Mouse (Mus musculus) liver, embryonic 15.5 days (tissue): ENCODE measurements around the gene Pir. TPM values are rescaled to one million over a fixed set of nuclear protein-coding genes. Genes with fewer than 3 reads are reported as not detected.

Experiments used
- ATAC-seq: fragments of 200-750 bp; cut with Nextera tagmentation; 2 replicates; pipeline ENCODE4 v1.8.0; 2017; ENCODE audit warnings: moderate number of reproducible peaks, mild to moderate bottlenecking, moderate library complexity; ENCODE audit not compliant: insufficient read depth
- H3K27ac ChIP-seq: fragments of 300-500 bp; sonication (generic); replicated peaks from 2 replicates; pipeline ENCODE4 v1.5.1; 2015; ENCODE audit warnings: mild to moderate bottlenecking, inconsistent platforms
- H3K27me3 ChIP-seq: fragments of 300-500 bp; sonication (generic); 2 replicates; pipeline ENCODE4 v1.6.1; 2015; ENCODE audit warnings: mild to moderate bottlenecking, inconsistent platforms
- H3K36me3 ChIP-seq: fragments of 300-500 bp; sonication (generic); replicated peaks from 2 replicates; pipeline ENCODE4 v1.6.1; 2015; ENCODE audit warnings: moderate library complexity, mild to moderate bottlenecking, inconsistent platforms
- H3K4me1 ChIP-seq: fragments of 300-500 bp; sonication (generic); replicated peaks from 2 replicates; pipeline ENCODE4 v1.6.1; 2015; ENCODE audit warnings: inconsistent platforms
- H3K4me2 ChIP-seq: fragments of 300-500 bp; sonication (generic); 2 replicates; pipeline ENCODE4 v1.6.1; 2015; ENCODE audit warnings: moderate library complexity, mild to moderate bottlenecking, inconsistent platforms
- H3K4me3 ChIP-seq: fragments of 300-500 bp; sonication (generic); replicated peaks from 2 replicates; pipeline ENCODE4 v1.5.1; 2015; ENCODE audit warnings: mild to moderate bottlenecking, inconsistent platforms
- H3K9ac ChIP-seq: fragments of 300-500 bp; sonication (generic); 2 replicates; pipeline ENCODE4 v1.6.1; 2015; ENCODE audit warnings: moderate library complexity, mild to moderate bottlenecking, inconsistent platforms
- H3K9me3 ChIP-seq: fragments of 300-500 bp; sonication (generic); replicated peaks from 2 replicates; pipeline ENCODE4 v1.6.1; 2016; ENCODE audit warnings: inconsistent platforms
- WGBS: fragments of 180-500 bp; shearing (Covaris S2); methylation state at CpG from one replicate; pipeline ENCODE4 v1.1.7; 2015; ENCODE audit warnings: mixed read lengths; ENCODE audit not compliant: insufficient replicate concordance; 5-methylcytosine and 5-hydroxymethylcytosine counted together
- polyA plus RNA-seq: library from polyadenylated mRNA; unstranded; fragments of >200 nt; fragmentation: Nextera tagmentation; extraction: Ambion mirVana; gene quantifications from 2 replicates; pipeline ENCODE4 v1.2.1, GENCODE M21; 2015

The Pir gene
- polyA plus RNA-seq, 1 experiment from 2014 or later: 20.9 TPM

GRCm38 (mm10) chrX:164405080-164405649 lies 136.0 kb downstream of the Pir start:
- no peaks in the 10 kb centered on the region for H3K36me3 ChIP-seq
- H3K27ac ChIP-seq: no peak overlapping the region
- H3K27me3 ChIP-seq: no peaks in the 10 kb centered on the region
- H3K9ac ChIP-seq: no peak overlapping the region
- no peaks in the 10 kb centered on the region for H3K9me3 ChIP-seq
- ATAC-seq: no peak
- no peak overlapping the region for H3K4me2 ChIP-seq
- H3K4me1 ChIP-seq: no peaks in the 10 kb centered on the region
- no peak overlapping the region for H3K4me3 ChIP-seq

- H3K27me3 ChIP-seq: no peaks in the 10 kb centered on the region
- no peaks in the 10 kb centered on the region for H3K4me1 ChIP-seq
- H3K4me3 ChIP-seq: no peak overlapping the region
- H3K9me3 ChIP-seq: no peaks in the 10 kb centered on the region
- no peaks in the 10 kb centered on the region for H3K36me3 ChIP-seq
- H3K4me2 ChIP-seq: no peak overlapping the region
- 49% methylated on average over 9 of the region's 9 CpGs for WGBS
- H3K9ac ChIP-seq: no peak overlapping the region
- H3K27ac ChIP-seq: no peak overlapping the region
- no peak for ATAC-seq
Observed at GRCm38 (mm10) chrX:164406133-164407022, 137.2 kb downstream of the Pir start.

GRCm38 (mm10) chrX:164408301-164408927 lies 139.2 kb downstream of the Pir start:
- Histone ChIP-seq H3K4me2 (no peak overlapping the region), H3K27ac (no peak overlapping the region), H3K4me3 (no peak overlapping the region), H3K9ac (no peak overlapping the region), H3K9me3 (no peaks in the 10 kb centered on the region), H3K36me3 (no peaks in the 10 kb centered on the region), H3K27me3 (no peaks in the 10 kb centered on the region), H3K4me1 (no peaks in the 10 kb centered on the region)
- 42% methylated on average over 3 of the region's 3 CpGs for WGBS
- no peak for ATAC-seq

GRCm38 (mm10) chrX:164410562-164410961 lies 141.4 kb downstream of the Pir start:
- H3K4me2 ChIP-seq: no peak overlapping the region
- no peaks in the 10 kb centered on the region for H3K36me3 ChIP-seq
- WGBS: 18% methylated on average over 1 of the region's 1 CpGs
- H3K9me3 ChIP-seq: no peaks in the 10 kb centered on the region
- H3K27ac ChIP-seq: no peak overlapping the region
- no peak overlapping the region for H3K9ac ChIP-seq
- no peaks in the 10 kb centered on the region for H3K4me1 ChIP-seq
- no peak for ATAC-seq
- H3K27me3 ChIP-seq: no peaks in the 10 kb centered on the region
- H3K4me3 ChIP-seq: no peak overlapping the region

GRCm38 (mm10) chrX:164416803-164417202 lies 147.6 kb downstream of the Pir start:
- 38% methylated on average over 2 of the region's 2 CpGs for WGBS
- H3K4me1 ChIP-seq: peaks cover 13% of the 10 kb centered on the region
- H3K9ac ChIP-seq: no peak overlapping the region

GRCm38 (mm10) chrX:164418008-164418407 lies 148.8 kb downstream of the Pir start:
- no peak overlapping the region for H3K4me3 ChIP-seq
- H3K9ac ChIP-seq: no peak overlapping the region
- H3K27me3 ChIP-seq: no peaks in the 10 kb centered on the region
- H3K36me3 ChIP-seq: peaks cover 6% of the 10 kb centered on the region
- H3K9me3 ChIP-seq: no peaks in the 10 kb centered on the region
- H3K27ac ChIP-seq: no peak overlapping the region
- peaks cover 14% of the 10 kb centered on the region for H3K4me1 ChIP-seq
- no peak overlapping the region for H3K4me2 ChIP-seq
- ATAC-seq: no peak

More at GRCm38 (mm10) chrX:164416803-164417202, 147.6 kb downstream of the Pir start:
- Histone ChIP-seq H3K4me3 (no peak overlapping the region), H3K4me2 (no peak overlapping the region), H3K36me3 (no peaks in the 10 kb centered on the region), H3K27ac (no peak overlapping the region), H3K27me3 (no peaks in the 10 kb centered on the region), H3K9me3 (no peaks in the 10 kb centered on the region)
- ATAC-seq: no peak

GRCm38 (mm10) chrX:164419471-164419939 lies 150.3 kb downstream of the Pir start, which contains the start of gene Piga:
Piga (plus strand) TSS chrX:164419787.
- Histone ChIP-seq H3K27ac (peak within 1 kb of the TSS; percentile 83), H3K36me3 (peaks cover 18% of the 10 kb centered on the region), H3K4me2 (peak within 1 kb of the TSS; percentile 67), H3K4me1 (peaks cover 18% of the 10 kb centered on the region), H3K27me3 (no peaks in the 10 kb centered on the region), H3K9me3 (no peaks in the 10 kb centered on the region), H3K9ac (peak within 1 kb of the TSS; percentile 75), H3K4me3 (peak within 1 kb of the TSS; percentile 71)
- WGBS: 19% methylated on average over 40 of the region's 40 CpGs
- ATAC-seq: peak; percentile 95

- Histone ChIP-seq H3K27ac (peak overlapping the region; percentile 83), H3K4me3 (peak overlapping the region; percentile 71), H3K9ac (peak overlapping the region; percentile 75), H3K36me3 (peaks cover 18% of the 10 kb centered on the region), H3K27me3 (no peaks in the 10 kb centered on the region), H3K9me3 (no peaks in the 10 kb centered on the region), H3K4me1 (peaks cover 20% of the 10 kb centered on the region), H3K4me2 (peak overlapping the region; percentile 67)
- WGBS: 23% methylated on average over 13 of the region's 13 CpGs
- peak; percentile 22 for ATAC-seq
Observed at GRCm38 (mm10) chrX:164419955-164420354, 150.8 kb downstream of the Pir start.

GRCm38 (mm10) chrX:164420518-164420917 lies 151.3 kb downstream of the Pir start:
- H3K4me1 ChIP-seq: peaks cover 25% of the 10 kb centered on the region
- no peaks in the 10 kb centered on the region for H3K9me3 ChIP-seq
- H3K27me3 ChIP-seq: no peaks in the 10 kb centered on the region
- no peak overlapping the region for H3K27ac ChIP-seq
- 19% methylated on average over 3 of the region's 3 CpGs for WGBS
- peak overlapping the region; percentile 75 for H3K9ac ChIP-seq
- H3K4me2 ChIP-seq: peak overlapping the region; percentile 67
- ATAC-seq: no peak
- peak overlapping the region; percentile 71 for H3K4me3 ChIP-seq
- H3K36me3 ChIP-seq: peaks cover 20% of the 10 kb centered on the region
